Mouse (Mus musculus) fibroblast of lung, adult 2 months (primary cell): Measurements from ENCODE around the gene Tctn1.

Source experiments
- DNase-seq: peaks from one replicate; pipeline ENCODE4 v3.0.0-alpha.2; 2011; ENCODE audit warnings: low read depth

Gene Tctn1

DNA sequence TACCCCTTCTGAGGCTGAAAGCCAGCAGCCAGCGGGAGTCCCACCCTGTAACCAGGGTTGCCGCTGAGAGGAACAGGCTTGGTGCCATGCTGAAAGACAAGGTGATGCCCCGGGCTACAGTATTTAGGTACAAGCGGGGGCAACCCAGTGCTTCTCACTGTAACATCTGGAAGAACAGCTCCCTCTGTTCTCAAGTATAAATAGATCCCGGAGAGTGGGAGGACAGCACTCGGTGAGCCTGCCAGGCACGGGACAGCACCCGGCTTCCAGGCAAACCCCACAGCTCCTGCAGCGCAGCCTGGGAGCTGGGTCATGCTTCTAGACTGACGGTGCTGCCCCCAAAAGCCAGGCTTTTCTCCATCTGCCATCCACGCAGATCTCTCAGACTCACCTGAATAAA lies 16.7 kb downstream of the Tctn1 start:
- no peak for DNase-seq

DNA sequence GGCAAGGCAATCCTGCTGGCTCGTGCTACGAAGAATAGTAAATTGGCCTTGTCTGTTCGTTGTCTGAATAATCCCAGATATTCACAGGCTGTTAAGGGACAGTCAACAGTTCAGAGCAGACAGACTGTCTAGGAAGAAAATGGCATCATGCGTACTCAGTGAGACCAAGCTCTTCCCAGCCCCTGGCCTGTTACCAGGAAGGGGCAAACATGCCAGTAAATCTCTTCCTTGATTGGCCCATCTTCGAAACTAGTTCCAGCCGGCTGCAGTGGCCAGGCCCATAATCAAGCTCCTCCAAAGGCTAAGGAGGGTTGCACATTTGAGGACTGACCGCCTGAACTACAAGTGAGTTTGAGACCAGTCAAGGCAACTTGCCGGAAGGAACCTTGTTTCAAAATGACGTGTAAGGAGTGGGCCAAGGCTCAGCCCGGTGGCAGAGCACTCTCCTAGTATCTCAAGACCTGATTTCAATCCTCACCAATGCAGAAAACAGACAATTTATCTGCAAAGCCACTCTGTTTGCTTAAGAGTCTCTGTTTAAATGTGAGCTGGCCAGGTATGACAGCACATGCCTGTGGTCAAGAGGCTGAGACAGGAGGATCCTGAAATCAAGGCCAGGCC lies 17.6 kb downstream of the Tctn1 start:
- no peak for DNase-seq

DNA sequence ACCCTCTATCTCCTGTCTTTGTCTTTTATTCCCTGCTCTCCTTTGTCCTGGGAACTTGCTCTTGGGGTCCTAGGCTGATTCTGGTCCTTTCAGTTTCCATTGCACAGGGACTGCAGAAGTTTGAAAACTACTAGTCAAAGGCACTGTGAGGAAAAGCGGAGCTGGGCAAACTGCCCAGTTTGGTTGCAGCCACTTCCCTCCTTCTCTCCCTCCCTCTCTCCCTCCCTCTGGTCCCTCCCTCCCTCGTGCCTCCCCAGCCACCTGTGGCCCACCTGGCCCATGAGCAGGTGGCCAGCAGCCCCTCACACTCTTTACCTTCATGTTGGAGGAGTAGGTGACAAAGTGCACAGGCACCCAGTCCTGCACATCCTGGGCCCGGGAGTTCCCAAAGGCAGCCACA lies 19.1 kb downstream of the Tctn1 start:
- DNase-seq, result no peak

DNA sequence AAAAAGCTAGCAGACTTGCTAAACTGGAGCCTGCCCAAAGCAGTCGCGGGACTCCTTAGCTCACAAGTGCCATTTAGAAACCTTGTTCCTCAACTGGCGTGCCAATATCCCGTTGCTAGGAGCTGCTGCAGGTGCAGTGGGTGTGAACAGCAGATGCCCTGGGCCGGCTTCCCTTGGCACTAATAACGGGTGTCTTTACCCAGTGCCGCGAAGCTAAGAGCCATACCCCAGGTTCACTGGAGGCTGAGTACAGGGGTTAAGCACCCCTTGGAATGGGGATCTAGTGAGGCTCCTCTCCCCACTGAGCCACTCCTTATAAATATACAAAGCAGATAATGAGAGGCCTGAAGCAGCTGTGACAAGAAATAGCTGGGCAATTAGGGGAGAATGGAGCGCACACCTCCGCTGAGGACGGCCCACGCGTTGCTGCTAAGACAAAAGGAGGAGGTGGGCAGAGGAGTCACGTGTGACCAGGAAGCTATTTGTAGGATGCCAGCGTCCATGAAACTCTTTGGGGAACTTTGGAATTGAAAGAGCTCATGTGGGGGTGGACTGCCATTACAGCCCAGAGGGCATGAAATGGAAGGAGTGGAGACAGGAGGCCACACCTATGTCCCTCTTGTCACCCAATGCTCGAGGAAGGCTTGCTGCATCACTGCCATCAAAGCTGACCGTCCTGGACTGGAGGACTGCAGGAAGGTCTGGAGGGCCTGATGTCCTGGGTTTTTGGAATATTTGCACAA lies 20.3 kb downstream of the Tctn1 start:
- DNase-seq, result no peak

DNA sequence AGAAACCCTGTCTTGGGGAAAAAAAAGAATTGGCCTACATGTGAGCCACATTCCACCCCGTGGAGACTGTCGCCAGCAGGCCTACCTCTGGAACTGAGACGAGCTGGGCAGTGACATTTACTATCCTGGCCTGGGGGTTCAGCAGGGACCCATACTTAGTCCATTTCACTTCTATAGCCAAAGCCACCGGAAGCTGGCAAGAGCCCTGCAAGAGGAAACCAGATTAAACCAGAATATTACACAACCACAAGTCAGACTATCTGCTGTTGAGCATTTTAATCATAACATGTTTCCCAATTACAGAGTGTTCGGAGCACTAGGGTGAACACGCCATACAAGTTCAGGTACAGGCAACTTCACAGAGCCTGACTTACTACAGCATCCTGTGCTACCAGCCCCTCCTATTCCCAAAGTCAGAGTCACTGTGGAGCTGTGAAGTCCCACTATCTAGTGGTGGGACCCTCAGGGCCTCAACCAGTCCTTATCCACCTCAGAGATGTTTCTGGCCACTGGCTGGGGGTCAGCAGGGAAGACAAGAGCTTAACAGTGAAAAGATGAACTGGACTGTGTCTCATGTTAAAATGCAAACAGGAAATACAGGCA lies 21.6 kb downstream of the Tctn1 start:
- DNase-seq, result no peak

DNA sequence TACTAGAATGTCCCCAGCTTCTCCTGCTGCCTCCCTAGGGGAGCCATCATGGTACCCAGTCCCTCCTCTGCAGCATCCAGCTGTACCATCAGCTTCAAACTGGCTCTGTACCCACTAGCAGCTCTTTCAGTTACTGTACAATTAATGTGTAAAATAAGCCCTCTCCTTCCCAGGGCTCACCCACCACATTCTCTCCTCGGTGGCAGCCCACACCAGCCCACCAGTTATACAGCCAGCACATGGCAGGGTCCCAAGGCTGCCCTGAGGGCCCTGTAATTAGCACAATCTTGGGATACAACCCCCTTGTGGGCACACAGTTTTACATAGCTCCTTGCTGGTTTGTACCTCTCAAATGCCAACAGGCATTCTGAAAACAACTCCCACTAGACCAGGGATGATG lies 23.3 kb downstream of the Tctn1 start:
- DNase-seq, result no peak

DNA sequence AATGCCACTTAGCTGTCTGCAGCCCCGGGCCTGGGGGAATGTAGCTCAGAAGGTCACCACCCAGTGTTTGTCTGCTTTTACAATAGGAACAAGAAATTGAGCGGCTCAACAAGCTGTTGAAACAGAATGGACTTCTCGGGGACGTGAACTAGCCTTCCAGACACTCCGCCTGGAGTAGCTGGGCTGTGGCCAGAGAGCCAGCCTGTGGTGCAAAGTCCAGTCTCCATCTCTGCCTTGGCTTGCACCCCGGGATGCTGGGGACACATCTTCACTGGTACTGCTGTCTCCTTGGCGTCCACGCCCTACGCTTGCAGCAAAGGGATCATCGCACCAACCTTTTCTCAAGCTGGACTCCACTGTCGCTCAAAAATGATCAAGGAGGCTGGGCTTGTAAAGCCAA lies 23.7 kb downstream of the Tctn1 start:
- DNase-seq, result no peak

DNA sequence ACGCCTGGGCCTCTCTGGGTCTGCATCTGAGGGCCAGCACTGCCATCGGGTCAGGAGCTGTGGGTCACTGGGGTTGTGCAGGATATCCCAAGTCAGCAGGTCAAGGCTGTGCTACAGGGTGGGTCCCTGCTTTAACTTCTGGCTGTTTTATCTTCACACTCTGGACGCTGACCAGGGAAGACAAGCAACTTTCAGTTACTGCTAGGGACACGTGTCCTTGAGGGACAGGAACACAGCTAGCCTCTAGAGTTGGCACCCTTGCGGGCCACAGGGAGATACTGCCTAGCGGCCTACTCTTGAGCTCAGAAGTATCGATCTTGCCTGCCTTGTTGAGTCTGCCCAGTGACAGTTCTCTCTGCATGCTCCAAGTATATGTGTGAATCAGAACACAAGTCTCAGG lies 24.6 kb downstream of the Tctn1 start:
- DNase-seq, result no peak

DNA sequence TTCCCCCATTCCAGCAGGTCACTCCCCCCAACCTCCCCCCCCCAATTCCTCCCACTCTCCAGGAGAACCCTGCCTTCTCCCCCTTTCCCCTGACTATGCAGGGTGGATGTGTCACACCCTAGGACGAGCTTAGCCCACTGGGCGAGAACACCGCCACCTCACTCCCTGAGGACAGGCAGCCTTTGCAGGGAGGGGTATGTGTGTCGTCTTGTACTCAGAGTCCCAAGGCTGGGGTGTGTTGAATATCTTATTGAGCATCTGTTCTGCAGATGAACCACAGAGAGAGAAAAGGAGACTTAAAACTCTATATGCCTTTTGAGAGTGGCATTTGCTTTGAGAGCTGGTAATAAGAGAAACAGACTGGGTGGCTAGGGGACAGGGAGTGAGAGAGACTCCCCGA lies 27.1 kb downstream of the Tctn1 start:
- DNase-seq, result no peak

DNA sequence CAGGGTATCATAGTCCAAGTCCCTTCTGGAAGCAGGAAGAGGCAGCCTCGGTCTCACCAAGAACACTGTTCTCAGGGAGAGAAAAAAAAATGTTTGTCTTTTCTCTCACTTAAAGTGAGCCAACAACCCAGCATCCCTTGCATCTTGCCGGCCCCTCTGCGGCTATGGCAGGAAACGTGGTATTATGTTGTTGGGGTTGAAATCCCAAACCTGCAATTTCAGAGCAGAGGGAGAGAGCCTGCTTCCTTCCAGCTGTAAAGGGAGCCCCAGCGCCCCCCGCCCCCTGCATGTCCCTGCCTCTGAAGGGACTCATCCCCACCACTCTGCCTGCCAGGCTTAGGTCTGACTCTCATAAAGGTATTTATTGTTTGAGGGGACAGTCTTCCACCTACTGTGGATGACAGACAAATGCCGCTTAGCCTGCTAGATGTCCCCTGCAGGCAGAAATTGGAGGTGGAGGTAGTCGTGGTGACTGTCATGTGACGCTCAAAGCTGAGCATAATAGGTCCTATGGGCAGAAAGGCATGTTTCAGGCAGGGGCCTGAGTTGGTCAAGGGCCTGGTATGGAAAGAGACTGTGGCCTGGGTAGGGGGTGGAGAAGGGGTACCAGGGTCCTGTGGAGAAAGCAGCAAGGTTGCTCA lies 28.9 kb downstream of the Tctn1 start:
- DNase-seq, result no peak

DNA sequence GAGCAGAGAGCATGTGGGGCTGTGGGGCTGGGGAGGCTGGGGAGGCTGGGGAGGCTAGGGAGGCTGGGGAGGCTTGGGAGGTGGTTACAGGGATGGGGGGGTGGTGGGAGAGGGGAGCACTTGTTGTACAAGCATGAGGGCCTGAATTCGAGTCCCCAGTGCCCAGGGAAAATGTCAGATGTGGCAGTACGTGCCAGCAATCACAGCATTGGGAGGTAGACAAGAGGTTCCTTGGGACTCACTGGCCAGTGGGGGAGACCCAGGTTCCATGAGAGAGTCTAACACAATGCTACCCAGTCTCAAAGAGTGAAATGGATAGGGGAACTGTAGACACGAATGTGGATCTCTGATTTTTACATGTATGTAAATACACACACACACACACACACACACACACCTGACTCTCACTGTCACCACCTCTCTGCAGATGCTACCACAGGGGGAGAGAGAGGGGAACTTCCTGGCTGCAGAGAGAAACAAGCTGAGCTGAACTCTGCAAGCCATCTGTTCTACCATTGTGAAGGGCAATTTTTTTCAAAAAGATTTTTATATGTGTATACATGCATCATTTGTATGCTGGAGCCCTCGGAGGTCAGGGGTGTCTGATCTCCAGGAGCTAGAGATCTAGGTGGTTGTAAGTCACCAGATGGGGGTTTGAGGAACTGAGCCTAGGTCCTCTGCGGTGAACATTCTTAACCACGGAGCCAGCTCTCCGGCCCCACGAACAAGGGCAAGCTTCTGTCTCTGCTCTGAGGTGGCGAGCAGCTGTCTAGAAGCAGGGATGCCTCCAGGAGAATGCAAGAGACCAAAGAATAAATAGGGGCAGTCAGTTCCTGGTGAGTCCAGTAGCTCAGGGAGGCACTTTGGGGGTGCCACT lies 29.7 kb downstream of the Tctn1 start:
- DNase-seq, result no peak

DNA sequence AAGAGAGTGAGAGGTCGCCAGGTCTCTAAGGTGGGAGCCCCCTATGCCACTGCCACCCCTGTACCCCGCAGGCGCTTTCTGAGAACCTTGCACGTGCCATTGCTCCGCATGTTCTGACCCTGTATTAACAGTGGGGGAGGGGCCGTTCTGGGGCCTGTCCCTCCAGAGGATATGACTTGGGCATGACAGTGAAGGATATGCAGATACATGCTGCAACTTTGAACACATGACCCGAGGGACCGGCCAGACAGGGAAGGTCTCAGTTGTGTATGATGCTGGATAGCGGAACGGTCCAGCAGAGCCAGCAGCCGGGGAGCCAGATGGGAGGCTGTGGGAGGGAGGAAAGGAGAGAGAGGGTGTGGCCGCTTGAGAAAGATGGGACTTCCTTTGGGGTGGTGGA lies 30.6 kb downstream of the Tctn1 start:
- DNase-seq, result no peak

DNA sequence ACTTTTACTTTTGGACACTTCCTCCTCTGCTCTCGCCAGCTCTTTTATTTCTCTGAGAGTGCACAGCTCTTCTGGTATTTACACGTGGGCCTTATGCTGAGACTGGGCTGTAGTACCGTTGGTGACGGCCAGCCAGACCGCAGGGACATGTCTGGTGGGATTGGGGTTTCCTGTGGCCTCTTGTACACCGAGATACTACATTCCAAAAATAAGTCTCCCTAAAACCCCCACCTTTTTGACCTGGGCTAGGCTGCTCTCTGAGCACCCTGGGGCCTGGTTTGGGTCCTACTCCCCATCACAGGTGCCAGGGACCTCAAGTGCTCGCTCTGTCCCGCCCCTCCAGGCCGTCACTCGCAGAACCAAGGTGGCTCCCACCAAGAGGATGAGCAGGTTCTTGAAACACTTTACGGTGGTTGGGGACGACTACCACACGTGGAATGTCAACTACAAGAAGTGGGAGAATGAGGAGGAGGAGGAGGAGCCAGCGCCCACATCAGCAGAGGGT lies 31.1 kb downstream of the Tctn1 start:
- no peak for DNase-seq

DNA sequence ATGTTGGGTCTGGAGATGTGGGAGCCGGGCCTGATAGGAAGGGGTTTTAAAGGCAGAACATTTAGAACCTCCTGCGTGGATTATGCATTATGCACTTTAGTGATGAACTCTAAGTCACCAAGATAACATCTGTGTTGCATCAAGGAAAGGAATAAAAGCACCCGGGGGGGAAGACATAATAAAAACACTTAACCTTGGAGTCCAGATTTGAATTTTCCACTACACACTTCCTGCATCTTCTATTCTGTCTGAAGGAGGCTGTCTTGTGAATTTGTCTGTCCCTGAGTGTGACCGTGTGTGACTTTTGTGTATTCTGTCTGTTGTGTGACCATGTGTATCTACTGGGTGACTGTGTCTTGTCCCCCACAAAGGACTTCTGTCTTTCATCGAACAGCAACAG lies 32.3 kb downstream of the Tctn1 start:
- DNase-seq, result no peak

DNA sequence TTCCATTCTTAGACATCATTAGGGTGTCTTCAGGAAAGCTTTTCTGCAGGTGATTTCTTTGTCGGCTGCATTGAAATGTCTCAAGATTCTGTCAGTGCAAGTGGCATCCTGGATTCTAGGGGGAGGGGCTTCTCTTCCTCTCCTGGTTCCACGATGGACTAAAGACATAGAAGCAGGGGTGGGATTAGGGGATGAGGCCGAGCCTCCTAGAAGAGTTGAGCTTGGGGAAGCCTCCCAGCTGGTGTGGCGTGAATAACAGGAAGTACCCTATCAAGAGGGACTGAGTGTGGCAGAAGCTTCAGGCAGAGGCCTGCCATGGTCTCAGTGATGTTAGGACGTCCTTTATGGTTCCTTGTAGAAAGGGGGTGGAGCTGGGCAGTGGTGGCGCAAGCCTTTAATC lies 32.8 kb downstream of the Tctn1 start:
- no peak for DNase-seq

DNA sequence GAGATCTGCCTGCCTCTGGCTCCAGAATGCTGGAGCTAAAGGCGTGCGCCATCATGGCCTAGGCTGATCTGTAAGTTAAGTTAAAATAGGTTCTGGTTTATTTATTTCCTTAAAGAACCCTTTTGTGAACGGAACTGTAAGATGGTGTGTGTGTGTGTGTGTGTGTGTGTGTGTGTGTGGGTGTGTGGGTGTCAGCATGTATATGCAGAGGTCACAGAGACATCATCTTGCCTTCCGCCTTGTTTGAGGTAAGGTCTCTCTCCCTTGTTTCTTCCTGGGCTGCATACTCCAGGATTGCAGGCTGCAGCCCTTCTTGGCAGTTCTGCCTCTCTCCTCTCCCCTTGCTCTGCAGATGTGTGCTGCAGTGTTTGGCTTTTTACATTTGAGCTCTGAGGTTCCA lies 33.4 kb downstream of the Tctn1 start:
- DNase-seq, result no peak

DNA sequence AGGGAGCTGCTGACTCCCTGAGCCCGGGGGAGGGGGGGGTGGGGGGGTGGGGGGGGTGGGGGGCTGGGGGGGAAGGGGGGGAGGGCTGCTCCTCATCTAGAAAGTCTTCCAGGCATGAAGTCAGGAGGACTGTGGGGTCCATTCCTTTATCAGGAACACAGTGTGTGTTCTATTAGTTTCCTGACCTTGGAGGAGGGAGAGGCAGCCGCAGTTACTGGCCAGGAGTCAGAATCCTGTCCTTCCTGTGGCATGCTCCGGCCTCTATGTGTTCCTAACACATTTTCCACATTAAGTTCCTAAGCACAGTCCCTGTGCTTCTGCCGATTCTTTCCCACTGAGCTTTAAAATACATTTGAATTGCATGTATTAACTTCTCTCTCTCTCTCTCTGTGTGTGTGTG lies 35.5 kb downstream of the Tctn1 start:
- no peak for DNase-seq

DNA sequence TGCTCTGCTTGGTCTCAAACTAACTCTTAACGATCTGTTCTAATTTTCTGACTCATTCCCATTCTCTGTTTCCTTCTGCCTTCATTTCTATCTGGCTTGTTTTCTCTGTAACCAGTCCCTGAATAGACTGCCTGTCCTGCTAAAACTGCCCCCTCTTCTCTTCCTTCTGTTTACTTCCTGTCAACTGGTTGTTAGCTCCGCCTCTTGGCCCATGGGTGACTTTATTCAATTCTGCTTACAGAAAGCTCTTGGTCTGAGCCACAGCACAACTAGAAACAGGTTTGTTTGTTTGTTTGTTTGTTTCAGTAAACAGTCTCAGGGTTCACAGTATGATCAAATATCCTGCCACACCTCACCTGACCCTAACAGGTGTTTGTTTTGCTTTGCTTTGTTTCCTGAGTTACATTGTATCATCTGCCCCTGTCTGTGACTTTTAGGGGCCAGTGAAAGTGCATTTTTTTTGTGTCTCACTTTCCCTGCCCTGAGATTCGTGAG lies 35.9 kb downstream of the Tctn1 start:
- DNase-seq, result no peak

DNA sequence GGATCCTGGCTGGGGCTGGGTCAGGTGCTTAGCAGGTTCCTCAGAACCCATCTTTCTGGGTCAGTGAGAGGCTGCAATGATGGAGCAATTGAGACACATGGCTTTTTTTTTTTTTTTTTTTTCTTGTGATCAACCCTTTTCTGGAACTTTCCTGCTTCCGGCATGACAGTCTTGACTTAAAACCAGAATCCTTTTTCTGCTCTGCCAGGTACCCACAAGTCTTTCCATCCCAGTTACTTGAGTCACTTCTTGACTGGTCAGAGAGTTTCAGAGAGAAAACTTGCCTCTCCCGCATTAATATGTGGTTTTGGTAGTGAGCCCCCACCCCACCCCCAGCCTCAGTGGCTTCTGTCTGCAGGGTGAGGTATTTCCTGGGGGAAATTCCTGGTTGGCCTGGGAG lies 40.0 kb downstream of the Tctn1 start:
- DNase-seq, result no peak

DNA sequence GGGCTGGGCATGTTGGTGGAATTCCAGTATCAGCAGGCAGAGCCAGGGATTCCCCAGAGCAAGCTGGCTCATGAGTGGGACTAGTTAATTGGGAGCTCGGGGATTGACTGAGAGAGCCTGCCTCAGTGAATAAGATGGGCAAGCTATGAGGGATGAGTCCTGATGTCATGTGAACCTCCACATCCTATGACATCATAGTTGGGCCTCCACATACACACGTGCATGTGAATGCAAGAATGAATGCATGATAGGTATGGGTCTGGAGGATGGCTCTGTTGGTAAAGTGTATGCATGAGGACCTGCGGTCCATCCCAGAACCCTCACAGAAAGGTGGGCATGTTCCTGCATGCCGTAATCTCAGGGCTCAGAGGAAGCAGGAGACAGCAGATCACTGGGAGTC lies 43.2 kb downstream of the Tctn1 start:
- no peak for DNase-seq

DNA sequence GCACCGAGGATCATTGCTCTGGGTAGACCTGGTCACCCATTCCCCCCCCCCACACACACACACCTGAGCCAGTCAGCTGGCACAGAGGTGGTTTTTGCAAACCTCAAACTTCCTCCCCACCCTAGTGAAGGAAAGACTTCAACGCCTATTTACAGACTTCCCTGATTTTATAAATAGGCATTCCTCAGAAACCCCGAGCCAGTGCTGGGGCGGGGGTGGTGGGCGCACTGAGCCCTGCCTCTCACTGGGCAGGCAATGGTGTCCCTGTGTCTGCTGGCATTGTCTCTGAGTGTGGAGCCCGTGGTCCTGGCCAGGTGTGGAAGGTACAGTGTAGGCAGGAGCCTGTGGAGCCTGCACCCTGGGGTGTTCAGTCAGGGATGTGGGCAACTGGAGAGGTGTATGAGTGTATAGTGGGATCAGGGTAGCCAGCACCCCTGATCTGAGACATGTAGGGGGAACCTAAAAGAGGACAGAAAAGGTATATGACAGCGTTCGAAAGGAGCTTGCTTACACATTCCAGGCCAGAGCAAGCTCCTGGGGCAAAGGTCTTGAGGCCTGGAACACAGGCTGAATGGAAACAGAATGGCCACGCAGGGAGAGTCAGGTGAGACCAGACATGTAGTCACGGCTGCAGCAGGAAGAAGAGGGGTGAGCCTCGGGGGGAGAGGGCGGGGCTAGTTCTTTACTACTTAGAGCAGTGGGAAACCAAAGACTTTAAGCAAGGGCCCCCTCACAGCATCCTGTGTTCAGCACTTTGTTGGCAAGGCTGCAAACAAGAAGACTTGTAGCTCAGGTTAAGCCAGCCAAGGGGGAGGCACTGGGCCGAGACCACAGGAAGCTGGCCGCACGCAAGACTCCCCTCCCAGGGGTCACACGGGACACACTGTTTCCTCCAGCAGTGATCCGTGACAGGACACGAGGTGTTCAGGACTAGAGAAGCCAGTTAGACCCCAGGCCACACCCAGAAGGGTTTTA lies 44.3 kb downstream of the Tctn1 start:
- DNase-seq, result no peak
